Mouse (Mus musculus): ENCODE data around the gene Palm3.
"Not testable (repeated sequence)": the region's sequence is repeated elsewhere in the genome, so short reads cannot be mapped to it uniquely, and the experiment has no call there.

Gene Palm3

DNA sequence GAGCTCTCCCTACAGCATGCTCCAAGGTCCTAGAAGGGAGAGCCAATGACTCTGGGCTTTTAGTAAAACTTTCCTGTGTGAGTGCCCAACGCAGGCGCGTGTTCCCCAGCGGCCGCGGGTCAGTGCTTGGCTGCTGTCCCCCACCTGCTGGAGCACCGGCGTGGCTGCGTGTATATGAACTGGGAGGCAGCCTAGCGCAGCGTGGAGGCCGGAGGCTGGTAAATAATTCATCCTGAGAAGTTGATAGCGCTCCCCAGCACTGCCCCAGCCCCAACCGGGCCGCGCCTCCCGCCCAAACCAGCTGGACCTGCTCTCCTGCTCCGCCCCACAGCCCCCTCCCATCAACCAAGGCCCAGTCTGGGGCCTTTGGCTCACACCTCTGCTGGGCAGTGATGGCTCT is at the start of gene Palm3:
TSS of gene Palm3 (plus strand) at position 376 of the 400 bp plus-strand sequence.
- DNase-seq (ENCODE audit: low read depth, low spot score) = peak; percentile 60

DNA sequence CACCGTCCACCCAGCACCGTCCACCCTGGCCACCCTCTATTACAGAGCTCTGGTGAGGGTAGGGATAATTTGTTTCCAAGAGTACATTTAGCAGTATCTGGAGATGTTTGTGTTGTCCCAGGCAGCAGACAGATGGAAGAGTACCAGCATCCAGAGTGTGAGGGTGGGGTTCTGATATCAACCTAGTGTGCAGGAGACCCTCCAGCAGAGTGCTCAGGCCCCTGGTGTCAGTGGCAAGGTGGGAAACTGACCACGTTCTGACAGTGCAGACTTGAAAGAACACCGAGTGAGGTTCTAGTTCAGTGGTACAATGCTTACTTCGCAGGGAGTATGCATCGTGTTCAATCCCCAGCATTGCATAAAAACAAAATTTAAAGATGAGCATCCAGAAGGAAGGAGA is 49.6 kb upstream of the Palm3 start:
- no peak for DNase-seq (ENCODE audit: low read depth, low spot score)

DNA sequence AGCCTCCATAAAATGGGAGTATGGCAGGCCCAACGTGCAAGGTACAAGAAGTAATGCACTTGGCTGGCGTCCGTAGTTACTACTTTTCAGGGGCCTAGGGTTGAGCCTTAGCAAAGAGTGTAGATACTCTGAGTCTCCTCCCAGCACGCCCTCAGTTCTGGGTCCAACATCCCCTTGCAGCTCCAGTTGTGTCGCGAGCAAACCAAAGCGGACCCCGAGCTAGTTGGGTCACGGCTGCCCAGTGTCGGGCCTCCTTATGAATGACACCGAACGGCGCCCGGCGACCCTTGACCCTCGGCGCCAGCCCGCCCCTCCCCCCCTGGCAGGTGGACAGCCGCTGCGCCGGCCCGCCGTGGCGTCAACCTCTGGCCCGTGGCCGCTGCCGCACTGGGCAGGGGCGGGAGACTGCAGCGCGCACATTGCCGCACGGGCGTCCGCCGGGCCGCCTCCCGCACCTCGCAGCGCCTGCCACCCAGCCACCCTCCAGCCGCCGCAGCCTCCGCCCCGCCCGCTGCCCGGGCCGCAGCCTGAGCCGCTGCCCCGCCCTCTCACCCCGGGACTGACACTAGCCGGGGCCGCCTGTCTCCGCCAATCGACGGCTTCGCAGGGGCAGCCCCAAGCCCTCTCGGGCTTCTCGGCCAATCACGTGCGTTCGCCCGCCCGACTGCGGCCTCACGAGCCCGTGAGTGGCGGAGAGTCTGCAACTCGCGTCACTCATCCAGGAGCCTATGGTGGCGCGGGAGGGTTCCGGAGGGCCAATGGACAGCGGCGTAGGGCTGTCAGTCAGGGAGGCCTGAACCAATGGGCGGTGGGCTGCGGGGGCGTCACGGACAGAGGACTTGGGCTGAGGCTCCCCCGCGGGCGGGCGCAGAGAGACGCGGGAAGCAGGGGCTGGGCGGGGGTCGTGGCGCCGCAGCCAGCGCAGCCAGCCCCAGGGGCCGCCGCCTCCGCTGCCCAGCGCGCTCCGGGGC is 48.8 kb upstream of the Palm3 start, which contains the start of gene Prkaca:
TSS of gene Prkaca (plus strand) at position 844 of the 971 bp plus-strand sequence.
- peak; percentile 100 for DNase-seq (ENCODE audit: low read depth, low spot score)

DNA sequence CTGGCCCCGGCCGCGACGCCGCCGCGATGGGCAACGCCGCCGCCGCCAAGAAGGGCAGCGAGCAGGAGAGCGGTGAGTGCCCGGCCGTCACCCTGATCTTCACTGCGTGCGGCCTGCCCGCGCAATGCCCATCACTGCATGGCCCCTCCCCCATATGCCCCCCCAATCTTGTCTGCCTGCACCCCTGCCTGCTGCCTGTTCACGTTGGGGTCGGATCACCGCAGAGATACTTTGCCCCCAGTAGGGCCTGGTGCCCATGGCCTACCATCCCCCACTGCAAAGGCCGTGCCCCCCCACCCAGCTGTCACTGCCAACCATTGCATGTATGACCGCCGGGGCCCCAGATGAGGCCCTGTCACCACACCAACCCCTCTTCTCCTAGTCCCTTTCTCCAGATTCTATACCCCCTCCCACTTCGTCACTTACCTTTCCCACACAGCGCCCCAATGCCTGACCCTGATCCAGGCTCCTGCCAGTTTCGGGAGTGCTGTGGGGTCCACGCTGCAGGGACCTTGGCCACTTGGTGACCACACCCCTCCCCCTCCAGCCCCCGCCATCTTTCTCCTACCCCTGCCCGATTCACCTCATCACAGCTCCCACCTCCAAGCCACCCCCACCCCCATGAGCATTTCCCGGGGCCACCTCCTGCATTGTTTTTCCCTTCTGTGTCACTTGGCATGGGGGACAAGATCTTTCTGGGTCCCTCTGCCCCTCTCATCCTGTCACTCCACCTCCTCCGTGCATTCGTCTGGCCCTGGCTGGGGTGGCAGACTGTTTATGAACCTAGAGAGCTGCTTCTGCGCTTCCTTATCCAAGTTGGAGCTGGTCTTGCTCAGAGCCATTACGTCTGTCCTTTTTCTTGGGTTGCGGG is 47.9 kb upstream of the Palm3 start:
- DNase-seq (ENCODE audit: low read depth, low spot score) = peak; percentile 18

DNA sequence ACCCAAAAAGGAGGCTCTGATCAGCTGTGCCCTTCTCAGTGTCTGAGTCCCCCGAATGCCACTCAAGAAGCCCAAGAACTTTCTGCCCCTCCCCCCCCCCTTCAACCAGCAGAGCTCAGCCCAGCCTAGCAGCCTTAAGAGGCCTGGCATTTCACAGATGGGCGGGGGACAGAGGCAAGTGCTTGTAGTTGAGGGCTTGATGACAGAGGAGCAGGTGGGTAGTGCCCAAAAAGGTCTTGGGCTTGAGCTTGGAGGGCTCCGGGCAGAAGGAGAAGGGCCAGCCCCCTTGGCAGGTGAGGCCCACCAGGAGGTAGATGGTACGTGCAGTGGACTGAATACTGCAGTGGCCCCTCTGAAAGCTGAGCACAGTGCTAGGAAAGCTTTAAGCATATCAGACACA is 46.8 kb upstream of the Palm3 start:
- DNase-seq (ENCODE audit: low read depth, low spot score) = no peak

DNA sequence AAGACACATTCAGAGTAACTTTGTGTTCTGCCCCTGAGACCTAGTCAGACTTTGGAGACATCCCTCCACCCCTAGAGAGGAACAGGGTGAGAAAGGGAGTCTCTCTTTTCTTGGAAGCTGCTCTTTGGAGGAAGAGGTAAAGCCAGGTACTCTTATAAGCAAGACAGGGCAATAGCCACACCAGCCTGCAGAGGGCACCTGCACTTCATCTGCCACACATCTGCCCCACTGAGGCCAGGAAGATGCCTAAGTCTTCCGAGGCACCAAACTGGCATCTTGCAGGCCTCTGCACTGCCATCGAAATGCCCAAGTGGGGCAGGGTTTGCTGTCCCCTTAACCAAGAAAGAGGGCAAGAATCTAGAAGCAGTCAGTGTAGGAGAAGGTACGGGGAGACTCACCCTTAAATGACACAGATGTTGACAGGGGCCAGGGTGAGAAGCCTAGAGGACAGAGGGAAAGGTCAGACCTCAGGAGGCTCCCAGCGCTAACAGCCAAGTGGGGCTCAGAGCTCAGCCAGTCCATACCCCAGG is 45.1 kb upstream of the Palm3 start:
- no peak for DNase-seq (ENCODE audit: low read depth, low spot score)

DNA sequence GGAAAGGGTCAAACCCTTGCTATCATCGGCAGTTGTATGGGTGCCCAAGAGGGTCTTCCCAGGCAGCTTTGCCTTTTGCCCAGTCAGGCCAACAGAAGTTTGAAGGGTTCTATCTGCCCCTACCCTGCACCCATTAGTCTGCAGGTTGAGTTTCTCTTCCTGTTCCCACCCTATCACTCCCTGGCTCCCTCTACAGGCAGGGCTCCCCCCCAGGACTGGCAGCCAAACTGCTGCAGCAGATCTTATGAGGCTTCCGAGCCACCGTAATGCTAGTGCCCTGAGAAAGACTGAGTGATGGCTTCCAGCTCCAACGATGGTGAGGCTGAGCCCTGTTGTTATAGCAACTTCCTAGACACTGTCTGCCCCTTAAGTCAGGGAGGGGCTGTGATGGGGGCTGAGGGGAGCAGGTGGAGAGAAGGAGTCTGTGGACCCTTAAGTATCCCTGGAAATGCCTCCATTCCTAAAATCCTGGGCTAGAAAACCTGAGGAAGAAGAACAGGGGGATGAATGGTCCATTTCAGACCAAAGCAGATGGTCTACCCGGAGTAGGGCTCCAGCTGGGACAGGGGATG is 44.4 kb upstream of the Palm3 start:
- DNase-seq (ENCODE audit: low read depth, low spot score) = no peak

DNA sequence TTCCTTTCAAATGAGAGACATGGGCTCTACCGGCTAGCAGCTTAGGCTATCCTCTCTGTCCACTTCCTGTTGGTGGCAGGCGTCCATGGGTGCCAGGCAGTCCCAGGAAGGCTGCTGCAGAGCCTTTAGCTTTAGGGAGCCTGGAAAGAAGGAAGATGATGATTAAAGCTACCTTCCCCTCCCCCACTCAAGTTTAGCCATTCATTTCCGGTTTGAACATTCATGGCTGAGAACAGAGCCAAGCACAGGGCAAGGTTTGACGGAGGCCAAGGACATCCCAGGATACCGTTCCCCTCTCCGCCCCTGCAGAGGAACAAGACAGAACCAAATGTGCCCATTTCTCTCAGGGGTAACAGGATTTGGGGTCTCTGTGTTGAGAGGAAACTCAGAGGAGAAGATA is 43.6 kb upstream of the Palm3 start:
- no peak for DNase-seq (ENCODE audit: low read depth, low spot score)

DNA sequence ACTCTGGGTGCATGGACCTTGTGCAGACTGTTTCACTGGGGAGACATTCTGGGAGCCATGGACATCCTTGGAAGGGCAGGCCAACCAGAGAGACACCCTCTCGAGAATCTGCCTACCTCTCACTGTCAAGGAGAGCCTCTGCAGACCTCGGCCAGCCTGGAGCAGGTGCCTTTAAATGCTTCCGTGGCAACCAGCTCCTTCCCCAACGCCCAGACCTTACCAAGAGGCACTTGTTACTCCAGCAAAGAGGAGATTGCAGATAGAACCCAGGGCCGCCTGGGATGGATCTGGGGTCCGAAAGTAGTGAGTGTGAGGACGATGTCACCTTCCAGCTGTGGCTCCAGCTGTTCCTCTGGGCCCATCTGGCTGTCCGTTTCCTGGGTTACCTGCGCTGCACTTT is 43.1 kb upstream of the Palm3 start:
- DNase-seq (ENCODE audit: low read depth, low spot score) = no peak

DNA sequence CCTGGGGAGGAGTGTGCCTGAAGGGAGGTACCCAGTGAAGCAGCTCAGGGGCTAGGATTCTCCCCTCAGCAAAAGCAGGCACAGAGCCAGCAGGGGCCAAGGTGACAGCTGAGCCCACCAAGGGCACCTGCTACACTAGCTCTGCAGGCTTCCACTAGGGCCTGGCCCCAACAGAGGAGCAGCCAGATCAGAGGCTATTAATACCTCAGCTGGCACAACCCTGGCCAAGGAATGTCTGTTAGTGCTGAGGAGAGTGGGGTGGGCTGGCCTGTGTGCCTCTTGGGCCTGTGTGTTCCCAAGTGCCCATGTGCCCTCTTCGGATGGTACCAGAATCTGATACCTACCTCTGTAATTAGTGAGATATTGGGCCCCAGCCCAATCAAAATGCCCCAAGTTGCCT is 41.0 kb upstream of the Palm3 start:
- no peak for DNase-seq (ENCODE audit: low read depth, low spot score)

DNA sequence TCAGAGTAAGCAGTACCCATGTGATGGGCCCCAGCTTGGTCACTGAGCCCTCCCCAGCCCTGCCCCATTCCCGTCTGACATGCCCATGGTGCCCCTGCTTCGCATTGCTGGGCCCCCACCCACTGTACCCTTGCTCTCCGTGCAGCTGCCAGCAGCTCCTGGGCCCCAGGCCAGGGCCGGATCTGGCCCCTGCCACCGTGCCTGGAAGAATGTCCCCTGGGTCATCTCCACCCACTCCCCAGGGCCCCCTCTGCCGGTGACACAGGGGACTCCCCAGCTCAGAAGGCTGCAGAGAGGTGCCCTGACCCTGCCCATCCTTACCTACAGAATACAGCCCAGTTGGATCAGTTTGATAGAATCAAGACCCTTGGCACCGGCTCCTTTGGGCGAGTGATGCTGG is 40.4 kb upstream of the Palm3 start:
- no peak for DNase-seq (ENCODE audit: low read depth, low spot score)

DNA sequence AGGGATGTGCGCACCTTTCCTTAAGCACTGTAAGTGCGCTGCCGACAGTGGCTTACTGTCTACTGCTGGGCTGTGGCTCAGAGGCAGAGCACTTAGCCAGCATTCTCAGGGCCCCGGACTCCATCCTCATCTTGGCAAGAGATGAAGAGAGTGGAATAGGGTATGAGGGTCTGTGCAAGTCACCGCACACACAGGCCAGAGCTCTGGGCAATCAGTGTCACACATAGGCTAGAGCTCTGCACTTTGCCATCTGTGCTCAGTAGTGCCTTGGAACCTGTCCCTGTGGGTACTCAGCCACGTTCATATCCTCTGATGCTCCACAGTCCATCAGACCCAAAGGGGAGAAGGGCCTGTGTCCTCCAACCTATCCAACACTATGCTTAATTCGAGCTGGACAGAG is 39.7 kb upstream of the Palm3 start:
- DNase-seq (ENCODE audit: low read depth, low spot score) = no peak

DNA sequence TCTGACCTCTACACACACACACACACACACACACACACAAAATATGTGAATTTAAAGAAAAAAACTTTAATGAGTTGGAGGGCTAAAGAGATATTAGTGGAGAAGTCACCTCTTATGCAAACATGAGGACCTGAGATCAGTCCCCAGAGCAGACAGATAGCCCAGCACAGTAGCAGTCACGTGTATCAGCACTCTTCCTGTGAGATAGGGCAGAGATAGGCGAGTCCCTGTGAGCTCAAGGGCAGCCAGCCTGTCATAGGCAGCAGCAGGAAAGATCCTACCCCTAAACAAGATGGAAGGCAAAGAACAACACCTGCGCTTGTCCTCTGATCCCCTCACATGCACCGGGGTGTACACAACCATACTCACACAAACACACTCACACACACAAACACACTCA is 38.8 kb upstream of the Palm3 start:
- DNase-seq (ENCODE audit: low read depth, low spot score) = no peak

DNA sequence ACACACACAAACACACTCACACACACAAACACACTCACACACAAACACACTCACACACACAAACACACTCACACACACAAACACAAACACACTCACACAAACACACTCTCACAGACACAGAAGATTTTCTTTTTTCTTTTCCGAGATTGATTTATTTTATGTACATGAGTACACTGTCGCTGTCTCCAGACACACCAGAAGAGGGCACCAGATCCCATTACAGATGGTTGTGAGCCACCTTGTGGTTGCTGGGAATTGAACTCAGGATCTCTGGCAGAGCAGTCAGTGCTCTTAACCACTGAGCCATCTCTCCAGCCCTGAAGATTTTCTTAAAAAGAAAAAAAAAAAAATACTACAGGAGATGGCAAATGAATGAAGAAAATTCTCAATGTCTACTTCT is 38.0 kb upstream of the Palm3 start:
- not testable (repeated sequence) for DNase-seq (ENCODE audit: low read depth, low spot score)

DNA sequence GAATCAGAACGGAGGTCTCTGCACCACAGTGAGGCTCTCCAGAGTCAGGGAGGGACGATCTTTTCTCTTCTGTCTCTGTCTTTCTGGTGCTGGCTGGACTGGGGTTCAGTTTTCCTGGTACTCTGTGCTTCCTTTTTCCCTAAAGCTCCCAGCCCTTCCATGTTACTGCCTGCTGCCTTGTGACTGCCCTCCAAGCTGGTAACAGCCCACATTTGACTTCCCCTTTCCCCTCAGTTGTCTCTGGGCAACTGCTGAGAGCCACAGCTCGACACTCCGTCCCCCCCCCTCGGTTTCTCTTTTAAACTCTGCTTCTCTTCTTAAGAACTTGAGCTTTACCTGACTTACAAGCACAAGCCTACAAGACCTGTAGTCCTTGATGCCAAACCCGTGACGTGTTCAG is 32.0 kb upstream of the Palm3 start:
- no peak for DNase-seq (ENCODE audit: low read depth, low spot score)

DNA sequence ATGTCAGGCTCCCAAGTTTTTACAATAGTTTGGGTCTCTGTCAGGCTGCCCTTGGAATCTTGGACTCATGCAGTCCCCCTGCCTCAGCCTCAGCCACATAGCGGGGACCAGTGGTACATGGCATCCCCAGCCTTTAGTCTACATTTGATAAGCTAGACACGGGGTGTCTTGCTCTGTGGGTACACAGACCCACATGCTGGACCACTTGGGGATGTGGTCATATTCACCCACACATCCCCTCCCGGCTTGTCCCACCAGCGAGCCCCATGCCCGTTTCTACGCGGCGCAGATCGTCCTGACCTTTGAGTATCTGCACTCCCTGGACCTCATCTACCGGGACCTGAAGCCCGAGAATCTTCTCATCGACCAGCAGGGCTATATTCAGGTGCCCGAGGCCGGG is 31.1 kb upstream of the Palm3 start:
- DNase-seq (ENCODE audit: low read depth, low spot score) = no peak

DNA sequence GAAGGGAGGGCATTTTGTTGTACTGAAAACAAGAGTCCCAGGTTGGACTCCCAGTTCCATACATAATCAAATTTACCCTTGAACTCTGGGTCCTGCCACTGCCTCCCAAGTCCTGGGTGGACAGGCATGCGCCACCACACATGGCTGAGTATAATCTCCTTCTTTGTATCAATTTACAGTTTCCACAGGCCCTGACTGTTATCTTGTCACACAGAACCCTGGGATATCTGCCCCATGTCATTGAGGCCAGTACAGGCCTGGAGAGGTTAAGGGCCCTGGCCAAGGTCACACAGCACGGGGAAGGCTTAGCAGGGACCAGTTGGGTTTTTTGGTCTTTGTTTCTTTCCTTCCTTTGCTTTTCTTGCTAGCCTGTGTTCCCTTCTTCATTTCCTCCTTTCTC is 28.8 kb upstream of the Palm3 start:
- DNase-seq (ENCODE audit: low read depth, low spot score) = no peak

DNA sequence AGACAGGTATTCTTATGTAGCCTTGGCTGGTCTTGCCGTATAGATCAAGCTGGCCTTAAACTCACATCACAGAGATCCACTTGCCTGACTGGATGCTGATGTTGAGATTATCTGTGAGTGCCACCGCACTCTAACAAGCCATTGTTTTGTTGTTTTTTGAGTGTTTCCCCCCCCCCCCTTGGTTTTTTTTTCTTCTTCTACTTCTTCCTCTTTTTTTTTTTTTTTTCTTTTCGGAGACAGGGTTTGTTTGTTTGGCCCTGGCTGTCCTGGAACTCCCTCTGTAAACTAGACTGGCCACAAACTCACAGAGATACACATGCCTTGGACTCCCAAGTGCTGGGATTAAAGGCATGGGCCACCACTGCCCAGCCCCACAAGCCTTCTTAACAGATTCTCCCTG is 27.2 kb upstream of the Palm3 start:
- DNase-seq (ENCODE audit: low read depth, low spot score) = no peak

DNA sequence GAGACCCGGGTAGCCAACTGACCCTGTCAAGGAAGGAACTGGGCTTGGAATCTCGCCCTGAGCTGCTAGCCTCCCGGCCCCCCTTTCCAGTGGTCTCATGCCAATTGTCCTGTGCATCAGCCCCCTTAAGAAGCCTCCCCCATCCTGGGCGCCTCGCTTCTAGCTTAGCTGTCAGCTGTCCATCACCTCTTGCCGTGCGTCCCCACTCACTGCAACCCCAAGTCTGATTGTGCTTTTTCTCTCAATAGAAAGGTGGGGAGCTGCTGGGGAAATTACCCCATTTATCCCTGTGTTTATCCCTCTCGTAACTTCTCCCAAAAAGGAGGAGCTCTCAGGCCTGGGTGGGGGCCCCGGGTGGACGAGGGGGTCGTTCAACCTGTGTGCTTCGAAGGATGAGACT is 25.3 kb upstream of the Palm3 start:
- DNase-seq (ENCODE audit: low read depth, low spot score) = no peak

DNA sequence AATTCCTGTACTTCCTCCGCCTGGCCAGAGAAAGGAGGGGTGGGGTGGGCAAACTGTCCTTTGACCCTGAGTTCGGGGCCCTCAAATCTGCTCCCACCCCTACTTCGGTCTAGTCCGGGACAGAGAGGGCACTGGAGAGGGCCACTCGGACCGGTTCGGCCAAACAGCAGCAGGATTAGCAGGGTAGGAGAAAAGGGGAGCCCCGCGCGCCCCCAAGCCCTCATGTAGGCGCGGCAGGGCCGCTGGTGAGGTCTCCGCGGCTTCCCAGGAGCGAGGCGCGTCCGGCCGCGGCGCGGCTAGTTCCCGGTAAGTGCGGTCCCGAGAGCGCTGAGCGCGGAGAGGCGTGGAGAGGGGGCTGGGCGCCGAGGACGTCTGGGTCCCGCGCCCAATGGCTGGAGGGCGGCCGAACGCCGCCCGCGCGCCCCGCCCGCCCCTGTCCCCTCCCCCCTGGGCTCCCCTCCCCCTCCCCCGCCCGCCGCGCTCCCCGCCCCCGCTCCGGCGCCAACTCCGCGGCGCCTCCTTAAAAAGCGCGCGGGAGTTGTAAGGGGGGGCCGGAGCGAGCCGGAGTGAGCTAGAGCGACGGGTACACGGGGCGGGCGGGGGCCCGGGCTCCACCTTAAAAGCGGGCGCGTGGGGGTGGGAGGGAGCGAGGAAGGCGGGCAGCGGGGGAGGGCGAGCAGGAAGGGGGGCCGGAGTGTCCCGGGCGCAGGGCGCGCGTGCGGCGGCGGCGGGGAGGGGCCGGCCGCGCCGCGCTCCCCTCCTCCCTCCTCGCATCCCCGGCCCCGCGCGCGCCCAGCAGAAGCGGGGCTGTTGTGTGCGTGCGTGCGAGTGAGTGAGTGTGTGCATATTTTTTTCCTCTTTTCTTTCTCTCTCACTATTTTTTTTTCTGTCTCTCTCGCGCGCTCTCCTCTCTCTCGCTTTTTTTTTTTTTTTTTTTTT is 24.4 kb upstream of the Palm3 start:
- peak; percentile 89 for DNase-seq (ENCODE audit: low read depth, low spot score)

Measured in ZHBTc4 (cell line).